Mouse (Mus musculus): Measurements from ENCODE around the gene Rfx7. TPM values are rescaled to one million over a fixed set of nuclear protein-coding genes. Genes with fewer than 3 reads are reported as not detected.
A peak's percentile ranks its signal among the peaks of the same experiment; 100 is the strongest.

The Rfx7 gene
- polyA plus RNA-seq, 1 experiment from 2014 or later = 24.9 TPM

DNA sequence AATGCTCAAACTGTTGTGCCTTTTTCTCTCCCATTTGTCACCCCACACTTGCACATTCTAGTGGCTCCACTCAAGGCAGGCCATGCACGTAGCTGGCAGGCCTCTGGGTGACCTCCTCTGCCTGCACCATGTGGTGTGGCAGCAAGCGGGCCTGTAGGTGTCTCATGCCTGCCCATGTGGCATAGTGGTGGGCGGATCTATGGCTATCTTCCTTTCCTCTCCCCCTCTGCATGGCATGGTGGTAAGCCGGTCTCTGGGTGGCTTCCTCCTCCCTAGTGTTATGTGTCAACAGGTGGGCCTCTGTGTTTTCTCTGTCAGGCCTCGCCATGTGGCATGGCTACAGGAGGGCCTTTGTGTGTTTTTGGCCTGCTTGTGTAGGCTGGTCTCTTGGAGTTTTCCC, 123.6 kb downstream of the Rfx7 start:
- DNase-seq (ENCODE audit: low spot score, missing footprints) (no peak), ATAC-seq (ENCODE audit: low FRiP score) (no peak)
- H3K4me3 ChIP-seq (ENCODE audit: low read depth, low read length) = no peak overlapping the region
- 81% methylated on average over 5 of the region's 5 CpGs for WGBS
- no peaks in the 10 kb centered on the region for H3K36me3 ChIP-seq (ENCODE audit: control insufficient read depth, insufficient read depth, low read length)
- H3K9me3 ChIP-seq (ENCODE audit: control insufficient read depth, low read length) = no peaks in the 10 kb centered on the region
- no peak overlapping the region for H3K27ac ChIP-seq (ENCODE audit: low read depth, low read length)
- peaks cover 16% of the 10 kb centered on the region for H3K4me1 ChIP-seq (ENCODE audit: control insufficient read depth, insufficient read depth, low read length)
- no peak overlapping the region for H3K9ac ChIP-seq (ENCODE audit: low read length)
- no peak overlapping the region for H3K4me2 ChIP-seq
- H3K27me3 ChIP-seq (ENCODE audit: control insufficient read depth, insufficient read depth, low read length) = no peaks in the 10 kb centered on the region

DNA sequence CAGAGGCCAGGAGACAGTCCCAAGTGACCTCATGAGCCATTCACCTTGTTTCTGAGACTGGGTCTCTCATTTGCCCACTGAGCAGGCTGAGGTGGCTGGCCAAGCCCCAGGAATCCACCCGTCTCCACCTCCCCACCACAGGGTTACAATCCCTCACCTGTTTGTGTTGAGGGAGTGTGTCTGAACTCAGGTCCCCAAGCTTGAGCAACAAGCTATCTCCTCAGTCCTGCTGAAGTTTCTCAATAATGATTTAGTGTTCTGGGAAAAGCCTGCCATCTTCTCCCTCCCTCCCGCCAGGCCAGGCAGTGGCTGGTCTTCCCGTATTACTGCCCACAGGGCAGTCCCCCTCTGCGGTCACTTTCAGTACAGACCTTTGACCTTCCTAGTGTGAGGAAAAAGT, 124.5 kb downstream of the Rfx7 start:
- H3K4me3 ChIP-seq (ENCODE audit: low read depth, low read length) = no peak overlapping the region
- H3K9me3 ChIP-seq (ENCODE audit: control insufficient read depth, low read length) = no peaks in the 10 kb centered on the region
- no peak overlapping the region for H3K9ac ChIP-seq (ENCODE audit: low read length)
- 20% methylated on average over 4 of the region's 4 CpGs for WGBS
- H3K4me2 ChIP-seq = no peak overlapping the region
- no peaks in the 10 kb centered on the region for H3K27me3 ChIP-seq (ENCODE audit: control insufficient read depth, insufficient read depth, low read length)
- DNase-seq (ENCODE audit: low spot score, missing footprints) (no peak), ATAC-seq (ENCODE audit: low FRiP score) (no peak)
- peaks cover 20% of the 10 kb centered on the region for H3K4me1 ChIP-seq (ENCODE audit: control insufficient read depth, insufficient read depth, low read length)
- H3K36me3 ChIP-seq (ENCODE audit: control insufficient read depth, insufficient read depth, low read length) = no peaks in the 10 kb centered on the region
- no peak overlapping the region for H3K27ac ChIP-seq (ENCODE audit: low read depth, low read length)

DNA sequence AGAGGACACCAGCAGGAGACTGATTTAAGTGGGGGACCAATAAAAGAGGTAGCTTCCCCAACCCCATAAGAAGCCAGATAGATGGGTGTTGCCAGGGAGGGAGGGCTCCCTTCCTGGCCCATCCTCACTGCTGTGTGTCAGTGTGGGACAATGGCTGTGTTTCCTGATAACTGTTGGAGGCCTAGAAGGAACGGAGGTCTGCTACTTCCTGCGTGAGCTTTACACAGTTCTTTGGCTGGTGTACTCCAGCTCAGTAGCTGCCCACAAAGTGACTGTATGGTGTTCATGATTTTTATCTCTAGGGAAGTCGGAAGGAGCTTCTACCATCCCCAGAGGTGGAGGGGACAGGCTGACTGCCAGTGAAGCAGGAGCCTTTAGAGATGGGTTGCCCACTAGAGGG, 124.9 kb downstream of the Rfx7 start:
- DNase-seq (ENCODE audit: low spot score, missing footprints) (no peak), ATAC-seq (ENCODE audit: low FRiP score) (no peak)
- Histone ChIP-seq H3K9ac (ENCODE audit: low read length) (no peak overlapping the region), H3K9me3 (ENCODE audit: control insufficient read depth, low read length) (no peaks in the 10 kb centered on the region), H3K4me3 (ENCODE audit: low read depth, low read length) (no peak overlapping the region), H3K27me3 (ENCODE audit: control insufficient read depth, insufficient read depth, low read length) (no peaks in the 10 kb centered on the region), H3K4me2 (no peak overlapping the region), H3K4me1 (ENCODE audit: control insufficient read depth, insufficient read depth, low read length) (peaks cover 20% of the 10 kb centered on the region), H3K27ac (ENCODE audit: low read depth, low read length) (no peak overlapping the region), H3K36me3 (ENCODE audit: control insufficient read depth, insufficient read depth, low read length) (no peaks in the 10 kb centered on the region)
- WGBS = 3% methylated on average over 3 of the region's 3 CpGs

DNA sequence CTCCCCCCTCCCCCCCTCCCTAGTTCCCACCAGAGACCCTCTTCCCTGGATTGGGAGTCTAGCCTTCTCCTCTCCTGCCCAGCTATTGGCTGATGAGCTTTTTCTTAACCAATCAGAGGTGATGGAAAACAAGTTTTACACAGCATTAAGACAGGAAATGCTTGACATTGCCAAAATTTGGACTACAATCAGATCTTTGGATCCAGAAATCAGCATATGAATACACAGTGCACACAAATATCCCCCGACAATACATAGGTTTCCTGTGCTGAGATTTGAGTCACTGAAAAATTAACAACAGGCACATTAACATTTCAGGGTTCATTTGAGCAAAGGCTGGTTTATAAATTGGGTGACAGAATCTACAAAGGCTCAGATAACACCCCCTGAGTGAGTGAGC, 125.7 kb downstream of the Rfx7 start:
- Histone ChIP-seq H3K27ac (ENCODE audit: low read depth, low read length) (no peak overlapping the region), H3K4me1 (ENCODE audit: control insufficient read depth, insufficient read depth, low read length) (peaks cover 18% of the 10 kb centered on the region)
- no peak for DNase-seq (ENCODE audit: low spot score, missing footprints)

DNA sequence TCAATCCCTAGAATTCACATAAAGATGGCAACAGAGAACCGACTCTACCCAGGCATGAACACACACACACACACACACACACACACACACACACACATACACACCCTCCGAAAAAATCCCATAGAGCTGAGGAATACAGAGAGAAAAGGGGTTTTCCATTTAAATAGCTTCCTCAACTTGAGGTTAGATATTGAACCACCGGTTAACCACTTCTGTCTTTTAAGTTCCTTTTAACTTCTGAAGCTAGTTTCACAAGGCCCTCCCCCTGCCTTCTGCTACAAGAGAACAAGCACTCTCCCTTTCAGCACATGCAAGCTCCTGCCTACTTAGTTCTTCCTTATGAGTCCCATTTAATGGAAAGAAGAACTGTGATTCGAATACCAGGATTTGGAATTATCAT, 128.1 kb downstream of the Rfx7 start:
- DNase-seq (ENCODE audit: low spot score, missing footprints) = no peak
- Histone ChIP-seq H3K27me3 (ENCODE audit: control insufficient read depth, insufficient read depth, low read length) (no peaks in the 10 kb centered on the region), H3K36me3 (ENCODE audit: control insufficient read depth, insufficient read depth, low read length) (no peaks in the 10 kb centered on the region), H3K4me1 (ENCODE audit: control insufficient read depth, insufficient read depth, low read length) (peaks cover 26% of the 10 kb centered on the region), H3K9me3 (ENCODE audit: control insufficient read depth, low read length) (no peaks in the 10 kb centered on the region), H3K4me3 (ENCODE audit: low read depth, low read length) (no peak overlapping the region), H3K4me2 (no peak overlapping the region), H3K27ac (ENCODE audit: low read depth, low read length) (no peak overlapping the region), H3K9ac (ENCODE audit: low read length) (no peak overlapping the region)
- ATAC-seq (ENCODE audit: low FRiP score) = no peak
- WGBS = 84% methylated on average over 4 of the region's 4 CpGs

More for the DNA sequence above, 125.7 kb downstream of the Rfx7 start:
- Histone ChIP-seq H3K27me3 (ENCODE audit: control insufficient read depth, insufficient read depth, low read length) (no peaks in the 10 kb centered on the region), H3K9ac (ENCODE audit: low read length) (no peak overlapping the region), H3K36me3 (ENCODE audit: control insufficient read depth, insufficient read depth, low read length) (no peaks in the 10 kb centered on the region), H3K9me3 (ENCODE audit: control insufficient read depth, low read length) (no peaks in the 10 kb centered on the region), H3K4me2 (no peak overlapping the region), H3K4me3 (ENCODE audit: low read depth, low read length) (no peak overlapping the region)
- no peak for ATAC-seq (ENCODE audit: low FRiP score)
- 73% methylated on average over 1 of the region's 1 CpGs for WGBS

DNA sequence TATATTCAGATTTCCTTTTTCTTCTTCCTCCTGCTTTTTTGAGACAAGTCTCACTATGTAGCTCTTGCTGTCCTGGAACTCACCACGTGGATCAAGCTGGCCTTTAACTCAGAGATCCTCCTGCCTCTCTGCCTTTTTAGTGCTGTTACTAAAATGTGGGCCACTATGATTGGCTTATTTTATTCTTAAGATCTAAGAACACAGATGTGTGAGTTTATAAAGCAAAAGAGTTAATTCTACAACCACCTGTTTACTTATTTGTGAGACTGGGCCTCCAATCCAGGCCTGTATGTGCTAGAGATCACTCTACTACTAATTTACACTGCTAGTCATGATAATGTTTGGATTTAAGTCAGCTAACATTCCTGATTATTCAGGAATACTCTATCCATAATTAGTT, 128.9 kb downstream of the Rfx7 start:
- 34% methylated on average over 1 of the region's 1 CpGs for WGBS
- DNase-seq (ENCODE audit: low spot score, missing footprints) (no peak), ATAC-seq (ENCODE audit: low FRiP score) (no peak)
- no peak overlapping the region for H3K4me3 ChIP-seq (ENCODE audit: low read depth, low read length)
- peak overlapping the region; percentile 23; the same call in 1 of the 2 replicates for H3K27ac ChIP-seq (ENCODE audit: low read depth, low read length)
- peak overlapping the region; percentile 39 for H3K9ac ChIP-seq (ENCODE audit: low read length)
- H3K27me3 ChIP-seq (ENCODE audit: control insufficient read depth, insufficient read depth, low read length) = no peaks in the 10 kb centered on the region
- no peaks in the 10 kb centered on the region for H3K9me3 ChIP-seq (ENCODE audit: control insufficient read depth, low read length)
- H3K4me1 ChIP-seq (ENCODE audit: control insufficient read depth, insufficient read depth, low read length) = peaks cover 33% of the 10 kb centered on the region
- H3K4me2 ChIP-seq = peak overlapping the region; percentile 12; the same call in 1 of the 2 replicates
- H3K36me3 ChIP-seq (ENCODE audit: control insufficient read depth, insufficient read depth, low read length) = peaks cover 4% of the 10 kb centered on the region; the same call in 1 of the 2 replicates

DNA sequence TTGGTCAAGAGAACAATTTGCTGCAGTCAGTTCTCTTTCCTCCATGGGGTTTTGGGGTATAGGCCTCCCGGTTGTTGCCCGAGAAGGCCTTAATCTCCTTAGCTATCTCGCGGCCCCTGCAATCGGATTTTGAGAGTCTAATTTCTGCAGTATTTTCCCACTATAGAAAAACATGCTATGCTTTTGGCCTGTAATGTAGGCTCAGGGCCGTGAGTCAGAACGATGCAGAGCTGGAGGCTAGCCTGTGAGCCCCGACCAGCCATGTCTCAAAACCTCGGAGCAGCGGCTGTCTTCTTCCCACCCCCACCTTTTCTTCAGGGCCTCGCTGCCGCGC, 129.5 kb downstream of the Rfx7 start:
- Histone ChIP-seq H3K27ac (ENCODE audit: low read depth, low read length) (peak overlapping the region; percentile 97), H3K4me1 (ENCODE audit: control insufficient read depth, insufficient read depth, low read length) (peaks cover 33% of the 10 kb centered on the region)

DNA sequence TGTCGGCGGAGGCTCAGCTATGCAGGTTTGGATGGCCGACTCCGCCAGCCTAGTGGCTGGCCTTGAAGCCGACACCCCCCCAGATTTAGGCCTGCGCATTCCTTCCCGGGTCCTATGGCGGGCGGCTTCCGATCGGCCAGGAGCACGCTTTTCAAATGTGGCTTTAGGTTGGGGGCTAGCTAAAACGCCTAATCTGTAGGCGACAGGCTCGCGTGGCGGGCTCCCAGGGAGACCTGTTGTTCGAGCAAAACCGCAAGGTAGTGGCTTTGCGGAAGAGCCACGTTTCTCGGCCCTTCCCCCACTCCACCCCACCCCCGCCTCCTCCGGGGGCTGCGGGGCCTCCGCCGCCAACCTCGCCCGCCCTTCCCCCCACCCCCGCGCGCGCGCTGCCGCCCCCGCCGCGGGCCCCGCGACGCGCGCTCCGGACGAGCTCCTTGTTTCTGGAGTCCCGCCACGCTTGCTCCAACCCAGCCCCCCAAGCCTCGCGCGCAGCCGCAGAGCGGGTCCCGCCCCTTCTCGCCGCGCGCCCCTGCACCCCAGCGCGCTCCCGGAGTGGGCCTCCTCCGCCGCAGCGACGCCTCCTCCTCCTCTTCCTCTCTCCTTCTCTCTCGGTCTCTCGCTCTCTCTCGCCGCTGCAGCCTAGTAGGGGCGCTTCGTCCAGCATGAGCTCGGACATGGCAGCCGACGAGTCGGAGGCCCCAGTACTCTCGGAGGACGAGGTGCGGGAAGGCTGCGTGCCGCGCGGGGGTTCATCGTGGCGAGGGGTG, 130.0 kb downstream of the Rfx7 start, which contains the start of gene Nedd4:
Gene Nedd4, plus strand, starts transcription at position 452 of the 767 bp plus-strand sequence.
- no peaks in the 10 kb centered on the region for H3K27me3 ChIP-seq (ENCODE audit: control insufficient read depth, insufficient read depth, low read length)
- peak within 1 kb of the TSS; percentile 99 for H3K4me3 ChIP-seq (ENCODE audit: low read depth, low read length)
- peak within 1 kb of the TSS; percentile 97 for H3K27ac ChIP-seq (ENCODE audit: low read depth, low read length)
- ATAC-seq (ENCODE audit: low FRiP score) = peak; percentile 94
- peak within 1 kb of the TSS; percentile 100 for H3K9ac ChIP-seq (ENCODE audit: low read length)
- H3K4me1 ChIP-seq (ENCODE audit: control insufficient read depth, insufficient read depth, low read length) = peaks cover 27% of the 10 kb centered on the region
- peak; percentile 100 for DNase-seq (ENCODE audit: low spot score, missing footprints)
- no peaks in the 10 kb centered on the region for H3K9me3 ChIP-seq (ENCODE audit: control insufficient read depth, low read length)
- H3K4me2 ChIP-seq = peak within 1 kb of the TSS; percentile 87
- H3K36me3 ChIP-seq (ENCODE audit: control insufficient read depth, insufficient read depth, low read length) = peaks cover 9% of the 10 kb centered on the region
- under 1% methylated on average over 74 of the region's 83 CpGs for WGBS

More for the DNA sequence above, 129.5 kb downstream of the Rfx7 start:
- ATAC-seq (ENCODE audit: low FRiP score) = peak; percentile 0; the same call in 1 of the 2 replicates
- no peaks in the 10 kb centered on the region for H3K9me3 ChIP-seq (ENCODE audit: control insufficient read depth, low read length)
- H3K4me3 ChIP-seq (ENCODE audit: low read depth, low read length) = peak overlapping the region; percentile 99
- no peaks in the 10 kb centered on the region for H3K27me3 ChIP-seq (ENCODE audit: control insufficient read depth, insufficient read depth, low read length)
- under 1% methylated on average over 13 of the region's 13 CpGs for WGBS
- DNase-seq (ENCODE audit: low spot score, missing footprints) = peak; percentile 97
- peak overlapping the region; percentile 87 for H3K4me2 ChIP-seq
- H3K36me3 ChIP-seq (ENCODE audit: control insufficient read depth, insufficient read depth, low read length) = peaks cover 4% of the 10 kb centered on the region; the same call in 1 of the 2 replicates
- peak overlapping the region; percentile 100 for H3K9ac ChIP-seq (ENCODE audit: low read length)

DNA sequence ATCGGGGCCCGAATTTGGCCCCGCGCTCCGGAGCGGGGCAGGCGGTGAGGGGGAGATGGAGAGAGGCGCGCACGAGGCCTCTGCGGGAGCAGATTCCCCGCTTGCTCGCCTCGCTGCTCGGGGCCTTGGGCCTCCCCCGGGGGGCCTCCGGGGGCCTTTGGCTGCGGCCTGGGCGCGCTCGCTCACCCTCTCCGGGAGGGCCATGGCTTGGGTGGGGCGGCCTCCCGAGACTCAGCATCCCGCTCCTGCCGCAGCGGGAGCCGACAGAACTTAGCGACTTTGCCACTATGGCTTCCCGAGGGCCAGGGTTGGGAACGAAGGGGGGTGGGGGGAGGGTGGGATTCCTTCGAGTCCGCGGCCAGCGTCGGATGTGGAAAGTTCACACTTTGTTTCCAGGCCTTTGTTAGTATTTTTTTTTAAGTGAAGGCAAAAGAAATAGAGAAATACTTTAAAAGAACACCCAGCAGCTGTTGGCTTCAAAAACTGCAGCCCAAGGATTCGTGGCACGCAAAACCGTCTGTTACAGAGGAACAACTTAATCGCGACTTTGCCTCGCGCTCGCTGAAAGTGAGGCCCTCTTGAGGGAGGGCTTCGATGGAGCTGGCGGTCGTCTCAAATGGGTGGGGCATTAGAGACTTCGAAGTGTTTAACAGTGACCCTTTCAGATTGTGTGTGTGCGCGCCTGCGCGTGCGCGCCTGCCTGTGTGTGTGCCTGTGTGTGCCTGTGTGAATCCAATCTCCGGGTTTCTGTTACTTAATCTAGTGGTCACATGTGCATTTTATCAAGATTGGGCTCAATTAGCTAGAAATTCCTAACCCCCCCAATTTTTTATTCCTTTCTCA, 130.9 kb downstream of the Rfx7 start:
- Histone ChIP-seq H3K27ac (ENCODE audit: low read depth, low read length) (peak overlapping the region; percentile 97), H3K36me3 (ENCODE audit: control insufficient read depth, insufficient read depth, low read length) (peaks cover 10% of the 10 kb centered on the region), H3K4me2 (peak overlapping the region; percentile 87), H3K4me1 (ENCODE audit: control insufficient read depth, insufficient read depth, low read length) (peaks cover 28% of the 10 kb centered on the region), H3K4me3 (ENCODE audit: low read depth, low read length) (peak overlapping the region; percentile 99), H3K27me3 (ENCODE audit: control insufficient read depth, insufficient read depth, low read length) (no peaks in the 10 kb centered on the region), H3K9ac (ENCODE audit: low read length) (peak overlapping the region; percentile 100), H3K9me3 (ENCODE audit: control insufficient read depth, low read length) (no peaks in the 10 kb centered on the region)
- peak; percentile 68 for ATAC-seq (ENCODE audit: low FRiP score)
- DNase-seq (ENCODE audit: low spot score, missing footprints) = peak; percentile 98
- WGBS = under 1% methylated on average over 53 of the region's 55 CpGs
